Mouse (Mus musculus): ENCODE measurements around the gene P3h3. TPM values are rescaled to one million over a fixed set of nuclear protein-coding genes. Genes with fewer than 3 reads are reported as not detected.
"Not testable (repeated sequence)": the region's sequence is repeated elsewhere in the genome, so short reads cannot be mapped to it uniquely, and the experiment has no call there.

The P3h3 gene
- polyA plus RNA-seq, 1 experiment from 2014 or later, result 16.8 TPM

GRCm38 (mm10) chr6:124813933-124814332, 43.6 kb downstream of the P3h3 start, which contains the start of gene Tpi1:
Gene Tpi1, minus strand, starts transcription at chr6:124814296.
- ATAC-seq, result peak; percentile 89
- 0% methylated on average over 22 of the region's 22 CpGs for WGBS

GRCm38 (mm10) chr6:124813496-124813895, 44.1 kb downstream of the P3h3 start:
- H3K9me3 ChIP-seq (ENCODE audit: control insufficient read depth, low read length), result no peaks in the 10 kb centered on the region
- peak overlapping the region; percentile 77 for H3K27ac ChIP-seq (ENCODE audit: low read length)
- H3K27me3 ChIP-seq (replicated peaks; ENCODE audit: control insufficient read depth, insufficient read depth, low read length), result no peaks in the 10 kb centered on the region
- ATAC-seq, result peak; percentile 74
- peak overlapping the region; percentile 74 for H3K9ac ChIP-seq (replicated peaks; ENCODE audit: low read depth, low read length)
- peak overlapping the region; percentile 73 for H3K4me2 ChIP-seq (ENCODE audit: low read length)
- H3K36me3 ChIP-seq (ENCODE audit: control insufficient read depth, insufficient read depth), result peaks cover 17% of the 10 kb centered on the region
- peak overlapping the region; percentile 66 for H3K4me3 ChIP-seq (replicated peaks; ENCODE audit: low read length)
- 0% methylated on average over 17 of the region's 18 CpGs for WGBS
- H3K4me1 ChIP-seq (replicated peaks; ENCODE audit: control insufficient read depth, insufficient read depth, low read length), result peaks cover 28% of the 10 kb centered on the region

More at GRCm38 (mm10) chr6:124813933-124814332, 43.6 kb downstream of the P3h3 start, which contains the start of gene Tpi1:
- no peaks in the 10 kb centered on the region for H3K9me3 ChIP-seq (ENCODE audit: control insufficient read depth, low read length)
- H3K27me3 ChIP-seq (replicated peaks; ENCODE audit: control insufficient read depth, insufficient read depth, low read length), result no peaks in the 10 kb centered on the region
- H3K36me3 ChIP-seq (ENCODE audit: control insufficient read depth, insufficient read depth), result peaks cover 21% of the 10 kb centered on the region
- H3K4me2 ChIP-seq (ENCODE audit: low read length), result peak within 1 kb of the TSS; percentile 73
- H3K9ac ChIP-seq (replicated peaks; ENCODE audit: low read depth, low read length), result peak within 1 kb of the TSS; percentile 74
- H3K4me1 ChIP-seq (replicated peaks; ENCODE audit: control insufficient read depth, insufficient read depth, low read length), result peaks cover 24% of the 10 kb centered on the region
- H3K27ac ChIP-seq (ENCODE audit: low read length), result peak within 1 kb of the TSS; percentile 77
- peak within 1 kb of the TSS; percentile 66 for H3K4me3 ChIP-seq (replicated peaks; ENCODE audit: low read length)

GRCm38 (mm10) chr6:124812848-124813247, 44.7 kb downstream of the P3h3 start:
- no peaks in the 10 kb centered on the region for H3K27me3 ChIP-seq (replicated peaks; ENCODE audit: control insufficient read depth, insufficient read depth, low read length)
- peak overlapping the region; percentile 66 for H3K4me3 ChIP-seq (replicated peaks; ENCODE audit: low read length)
- 13% methylated on average over 9 of the region's 9 CpGs for WGBS
- H3K36me3 ChIP-seq (ENCODE audit: control insufficient read depth, insufficient read depth), result peaks cover 12% of the 10 kb centered on the region
- ATAC-seq, result no peak
- H3K9ac ChIP-seq (replicated peaks; ENCODE audit: low read depth, low read length), result peak overlapping the region; percentile 74
- peaks cover 28% of the 10 kb centered on the region for H3K4me1 ChIP-seq (replicated peaks; ENCODE audit: control insufficient read depth, insufficient read depth, low read length)
- peak overlapping the region; percentile 77 for H3K27ac ChIP-seq (ENCODE audit: low read length)
- H3K4me2 ChIP-seq (ENCODE audit: low read length), result peak overlapping the region; percentile 73
- H3K9me3 ChIP-seq (ENCODE audit: control insufficient read depth, low read length), result no peaks in the 10 kb centered on the region

GRCm38 (mm10) chr6:124811701-124812560, 45.6 kb downstream of the P3h3 start:
- no peaks in the 10 kb centered on the region for H3K9me3 ChIP-seq (ENCODE audit: control insufficient read depth, low read length)
- 83% methylated on average over 24 of the region's 24 CpGs for WGBS
- H3K27me3 ChIP-seq (replicated peaks; ENCODE audit: control insufficient read depth, insufficient read depth, low read length), result no peaks in the 10 kb centered on the region
- peaks cover 2% of the 10 kb centered on the region; the same call in 1 of the 2 replicates for H3K36me3 ChIP-seq (ENCODE audit: control insufficient read depth, insufficient read depth)
- H3K27ac ChIP-seq (ENCODE audit: low read length), result no peak overlapping the region
- H3K4me2 ChIP-seq (ENCODE audit: low read length), result peak overlapping the region; percentile 73
- no peak for ATAC-seq
- no peak overlapping the region for H3K4me3 ChIP-seq (replicated peaks; ENCODE audit: low read length)
- no peak overlapping the region for H3K9ac ChIP-seq (replicated peaks; ENCODE audit: low read depth, low read length)
- peaks cover 28% of the 10 kb centered on the region for H3K4me1 ChIP-seq (replicated peaks; ENCODE audit: control insufficient read depth, insufficient read depth, low read length)

GRCm38 (mm10) chr6:124811403-124811665, 46.2 kb downstream of the P3h3 start:
- ATAC-seq, result no peak
- H3K36me3 ChIP-seq (ENCODE audit: control insufficient read depth, insufficient read depth), result no peaks in the 10 kb centered on the region
- peaks cover 30% of the 10 kb centered on the region for H3K4me1 ChIP-seq (replicated peaks; ENCODE audit: control insufficient read depth, insufficient read depth, low read length)
- H3K9ac ChIP-seq (replicated peaks; ENCODE audit: low read depth, low read length), result no peak overlapping the region
- H3K4me2 ChIP-seq (ENCODE audit: low read length), result no peak overlapping the region
- 81% methylated on average over 4 of the region's 4 CpGs for WGBS
- no peaks in the 10 kb centered on the region for H3K27me3 ChIP-seq (replicated peaks; ENCODE audit: control insufficient read depth, insufficient read depth, low read length)
- no peaks in the 10 kb centered on the region for H3K9me3 ChIP-seq (ENCODE audit: control insufficient read depth, low read length)
- H3K4me3 ChIP-seq (replicated peaks; ENCODE audit: low read length), result no peak overlapping the region
- no peak overlapping the region for H3K27ac ChIP-seq (ENCODE audit: low read length)

- not testable (repeated sequence) for H3K4me2 ChIP-seq (ENCODE audit: low read length); H3K4me3 ChIP-seq (replicated peaks; ENCODE audit: low read length)
- 72% methylated on average over 9 of the region's 11 CpGs for WGBS
Measured at GRCm38 (mm10) chr6:124810566-124811402, 46.8 kb downstream of the P3h3 start.

GRCm38 (mm10) chr6:124809775-124810538, 47.6 kb downstream of the P3h3 start:
- peaks cover 38% of the 10 kb centered on the region for H3K4me1 ChIP-seq (replicated peaks; ENCODE audit: control insufficient read depth, insufficient read depth, low read length)
- no peaks in the 10 kb centered on the region for H3K36me3 ChIP-seq (ENCODE audit: control insufficient read depth, insufficient read depth)
- peak overlapping the region; percentile 80 for H3K4me2 ChIP-seq (ENCODE audit: low read length)
- 45% methylated on average over 14 of the region's 14 CpGs for WGBS
- no peak overlapping the region for H3K9ac ChIP-seq (replicated peaks; ENCODE audit: low read depth, low read length)
- no peak for ATAC-seq
- H3K27me3 ChIP-seq (replicated peaks; ENCODE audit: control insufficient read depth, insufficient read depth, low read length), result no peaks in the 10 kb centered on the region
- no peaks in the 10 kb centered on the region for H3K9me3 ChIP-seq (ENCODE audit: control insufficient read depth, low read length)
- H3K27ac ChIP-seq (ENCODE audit: low read length), result no peak overlapping the region
- H3K4me3 ChIP-seq (replicated peaks; ENCODE audit: low read length), result peak overlapping the region; percentile 46

More at GRCm38 (mm10) chr6:124810566-124811402, 46.8 kb downstream of the P3h3 start:
- H3K9ac ChIP-seq (replicated peaks; ENCODE audit: low read depth, low read length); H3K9me3 ChIP-seq (ENCODE audit: control insufficient read depth, low read length); H3K27ac ChIP-seq (ENCODE audit: low read length); H3K27me3 ChIP-seq (replicated peaks; ENCODE audit: control insufficient read depth, insufficient read depth, low read length); H3K36me3 ChIP-seq (ENCODE audit: control insufficient read depth, insufficient read depth); ATAC-seq: not testable (repeated sequence)
- H3K4me1 ChIP-seq (replicated peaks; ENCODE audit: control insufficient read depth, insufficient read depth, low read length), result peaks cover 32% of the 10 kb centered on the region

- under 1% methylated on average over 35 of the region's 35 CpGs for WGBS
- Histone ChIP-seq H3K27ac (ENCODE audit: low read length) (peak overlapping the region; percentile 60), H3K4me2 (ENCODE audit: low read length) (peak overlapping the region; percentile 80), H3K9ac (replicated peaks; ENCODE audit: low read depth, low read length) (peak overlapping the region; percentile 55), H3K9me3 (ENCODE audit: control insufficient read depth, low read length) (no peaks in the 10 kb centered on the region), H3K4me3 (replicated peaks; ENCODE audit: low read length) (peak overlapping the region; percentile 46), H3K27me3 (replicated peaks; ENCODE audit: control insufficient read depth, insufficient read depth, low read length) (no peaks in the 10 kb centered on the region), H3K36me3 (ENCODE audit: control insufficient read depth, insufficient read depth) (no peaks in the 10 kb centered on the region), H3K4me1 (replicated peaks; ENCODE audit: control insufficient read depth, insufficient read depth, low read length) (peaks cover 38% of the 10 kb centered on the region)
- ATAC-seq, result 0 out of 2 replicates have a peak, but pooled peaks have one; percentile 1
Measured at GRCm38 (mm10) chr6:124809052-124809774, 48.3 kb downstream of the P3h3 start.
